Mouse (Mus musculus): Measurements from ENCODE around the gene Dnajc16. TPM values are rescaled to one million over a fixed set of nuclear protein-coding genes. Genes with fewer than 3 reads are reported as not detected.

Dnajc16 gene
- total RNA-seq (2023) = 10 to 100 TPM; 12.2 to 12.7 TPM

GRCm38 (mm10) chr4:141790524-141790990, at the start of gene Dnajc16:
Gene Dnajc16, minus strand, starts transcription at chr4:141790931.

GRCm38 (mm10) chr4:141826060-141826459, 35.3 kb upstream of the Dnajc16 start, which contains the start of gene Cela2a:
Gene Cela2a, minus strand, starts transcription at chr4:141826160.

GRCm38 (mm10) chr4:141793282-141794151, 2.8 kb upstream of the Dnajc16 start, which contains the start of gene Casp9:
Gene Casp9, plus strand, starts transcription at chr4:141793612.

GRCm38 (mm10) chr4:141746578-141747346, 44.0 kb downstream of the Dnajc16 start, which contains the start of gene Agmat:
Gene Agmat, plus strand, starts transcription at chr4:141746672.

DNA sequence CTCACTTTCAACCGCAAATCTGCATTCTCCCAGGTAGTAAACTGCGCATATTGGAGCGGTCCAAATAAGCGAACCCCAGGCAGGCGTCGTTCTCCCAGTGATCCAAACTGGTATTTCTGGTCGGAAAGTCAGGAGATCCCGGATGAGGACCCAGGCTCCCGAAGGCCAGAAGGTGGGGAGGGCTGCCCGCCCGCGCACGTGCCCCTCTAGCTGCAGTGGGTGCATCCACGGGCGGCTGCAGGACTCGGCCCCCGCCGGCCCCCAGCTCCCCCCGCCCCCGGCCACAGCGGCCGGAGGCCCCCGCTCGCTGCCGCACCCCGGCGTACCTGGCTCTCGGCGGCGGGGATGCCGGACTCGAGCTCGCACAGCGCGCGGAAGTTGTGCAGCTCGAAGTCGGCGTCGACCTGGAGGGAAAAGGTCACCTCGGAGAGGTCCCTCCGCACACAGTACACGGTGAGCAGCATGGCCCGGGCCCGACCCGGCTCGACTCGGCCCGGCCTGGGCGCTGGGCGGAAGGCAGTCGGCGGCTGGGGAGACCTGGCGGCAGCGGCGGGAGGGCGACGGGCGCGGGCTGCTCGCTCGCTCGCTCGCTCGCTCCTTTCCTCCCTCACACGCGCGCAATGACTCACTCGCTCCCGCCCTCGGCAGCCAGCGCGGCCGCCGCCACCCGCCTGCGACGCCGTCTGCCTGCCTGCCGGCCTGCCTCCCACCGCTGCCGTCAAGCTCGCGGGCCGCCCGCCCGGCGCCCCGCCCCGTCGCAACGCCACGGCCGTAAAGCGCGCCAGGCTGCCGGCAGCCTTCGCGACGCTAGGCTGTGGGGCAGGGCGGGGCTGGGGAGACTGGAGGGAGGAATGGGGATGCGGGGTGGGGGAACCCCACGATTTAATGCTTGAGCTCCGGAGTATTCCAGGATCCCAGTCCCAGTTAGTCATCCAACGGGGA, 67.7 kb downstream of the Dnajc16 start, which contains the start of gene Ddi2:
TSS of gene Ddi2 (minus strand) at position 689 of the 942 bp plus-strand sequence.

Other genes with a start within 250 kb of the Dnajc16 start
- gene Fblim1, start 184.8 kb downstream of the Dnajc16 start, total RNA-seq (2023) = not detected
- gene Tmem82, start 172.3 kb downstream of the Dnajc16 start, total RNA-seq (2023) = under 1 TPM; 0.24 to 0.44 TPM
- not detected for gene Slc25a34, start 167.1 kb downstream of the Dnajc16 start, total RNA-seq (2023)
- 10 to 100 TPM; 29.4 to 42.0 TPM for gene Plekhm2, start 126.0 kb downstream of the Dnajc16 start, total RNA-seq (2023)
- gene Rsc1a1, start 105.3 kb downstream of the Dnajc16 start, total RNA-seq (2023) = 1 to 10 TPM in 1 of 2 experiments, under 1 TPM in 1; 0.95 to 4.5 TPM
- gene Ddi2, start 67.5 kb downstream of the Dnajc16 start, total RNA-seq (2023) = 10 to 100 TPM; 40.4 to 41.3 TPM
- gene Agmat, start 44.3 kb downstream of the Dnajc16 start, total RNA-seq (2023) = not detected
- 10 to 100 TPM; 12.4 to 12.9 TPM for gene Casp9, start 2.7 kb upstream of the Dnajc16 start, total RNA-seq (2023)
- not detected for gene Cela2a, start 35.2 kb upstream of the Dnajc16 start, total RNA-seq (2023)
- gene Ctrc, start 55.4 kb upstream of the Dnajc16 start, total RNA-seq (2023) = not detected
- 10 to 100 TPM; 47.7 to 59.3 TPM for gene Efhd2, start 84.0 kb upstream of the Dnajc16 start, total RNA-seq (2023)
- not detected for gene Fhad1, start 224.2 kb upstream of the Dnajc16 start, total RNA-seq (2023)